Mouse (Mus musculus): Measurements from ENCODE around the gene Ssbp1. TPM values are rescaled to one million over a fixed set of nuclear protein-coding genes. Genes with fewer than 3 reads are reported as not detected.

Gene Ssbp1
- total and polyA plus RNA-seq, 3 experiments = 70.2 to 118 (median 110) TPM

GRCm38 (mm10) chr6:40482318-40482717, 11.2 kb downstream of the Ssbp1 start:
- TF ChIP-seq MAFK (IDR thresholded peaks at IDR 0.05; ENCODE audit: insufficient replicate concordance, low read length) = no peak
- no peak for TF ChIP-seq CHD2 (IDR thresholded peaks at IDR 0.05; ENCODE audit: low read length)
- TF ChIP-seq E2F4 (IDR thresholded peaks at IDR 0.05; ENCODE audit: insufficient replicate concordance, low read depth, low read length) = no peak
- no peak for TF ChIP-seq PAX5 (IDR thresholded peaks at IDR 0.05; ENCODE audit: low read length)
- no peak for TF ChIP-seq IRF4 (IDR thresholded peaks at IDR 0.05; ENCODE audit: low read depth, low read length)
- no peak for TF ChIP-seq USF1 (IDR thresholded peaks at IDR 0.05; ENCODE audit: low read depth, low read length)
- TF ChIP-seq NELFE (IDR thresholded peaks at IDR 0.05; ENCODE audit: low read depth, low read length) = no peak
- no peak for TF ChIP-seq MAZ (IDR thresholded peaks at IDR 0.05; ENCODE audit: low read depth, low read length)
- no peak for TF ChIP-seq POLR2AphosphoS2 (IDR thresholded peaks at IDR 0.05; ENCODE audit: low read depth, low read length)
- TF ChIP-seq UBTF (IDR thresholded peaks at IDR 0.05; ENCODE audit: low read depth, low read length) = no peak
- TF ChIP-seq POLR2A (IDR thresholded peaks at IDR 0.05; ENCODE audit: low read depth, low read length) = no peak
- no peak for TF ChIP-seq ELF1 (IDR thresholded peaks at IDR 0.05; ENCODE audit: low read depth, low read length)
- H3K27ac ChIP-seq (ENCODE audit: insufficient read depth, low read depth) = no peak overlapping the region
- in situ Hi-C loops (cut with MboI; ENCODE audit: low pct_ligation_motif_present, low pct_unique_long_range_greater_than_20kb, low sequenced_read_pairs) = loop anchor here (10.0 kb wide), 1 partner anchor 202 kb away; no protein-coding TSS in a partner anchor
- no peak overlapping the region for H3K9ac ChIP-seq (ENCODE audit: insufficient read depth, low read depth)
- peaks cover 43 to 70% of the 10 kb centered on the region in 2 experiments for H3K36me3 ChIP-seq (replicated peaks in 1 of 2; ENCODE audit: control insufficient read depth in 1 of 2, insufficient read depth in 1 of 2, low read length in 1 of 2)
- dilution Hi-C loops (cut with MboI; ENCODE audit: extremely low pct_ligation_motif_present, extremely low pct_unique_long_range_greater_than_20kb, low sequenced_read_pairs) = no loop called here
- H3K4me1 ChIP-seq (ENCODE audit: control insufficient read depth in 1 of 2, insufficient read depth in 2 of 2) = 0 out of 4 replicates have a peak, but pooled peaks cover 0 to 6% of the 10 kb centered on the region in 2 experiments
- H3K4me2 ChIP-seq (ENCODE audit: insufficient read depth, low read depth, poor library complexity, severe bottlenecking) = no peak overlapping the region
- DNase-seq (ENCODE audit: extremely low read depth) = no peak
- no peak overlapping the region for H3K4me3 ChIP-seq (replicated peaks in 1 of 3; ENCODE audit: low read depth in 2 of 3, low read length in 2 of 3, poor library complexity in 1 of 3)
- H3K79me2 ChIP-seq (replicated peaks; ENCODE audit: control insufficient read depth, extremely low read depth, insufficient read depth, poor library complexity, severe bottlenecking) = no peaks in the 10 kb centered on the region
- no peaks in the 10 kb centered on the region for H3K9me3 ChIP-seq (replicated peaks; ENCODE audit: low read length)
- no peaks in the 10 kb centered on the region for H3K27me3 ChIP-seq (replicated peaks)

GRCm38 (mm10) chr6:40490933-40491332, 19.8 kb downstream of the Ssbp1 start, which contains the start of gene Tas2r137:
Gene Tas2r137, plus strand, starts transcription at chr6:40491233.
- TF ChIP-seq CTCF (conservative IDR thresholded peaks at IDR 0.05 in 1 of 2, IDR thresholded peaks at IDR 0.05 in 1 of 2; ENCODE audit: low read depth in 2 of 2, low read length in 2 of 2) (no peak), MXI1 (IDR thresholded peaks at IDR 0.05; ENCODE audit: low read depth, low read length) (no peak), USF2 (conservative IDR thresholded peaks at IDR 0.05; ENCODE audit: low read depth, low read length) (no peak), POLR2A (IDR thresholded peaks at IDR 0.05; ENCODE audit: low read depth, low read length) (no peak), NELFE (IDR thresholded peaks at IDR 0.05; ENCODE audit: low read depth, low read length) (no peak)
- Histone ChIP-seq H3K4me3 (replicated peaks in 1 of 3; ENCODE audit: low read depth in 2 of 3, low read length in 2 of 3, poor library complexity in 1 of 3) (no peak within 1 kb of the TSS), H3K4me2 (ENCODE audit: insufficient read depth, low read depth, poor library complexity, severe bottlenecking) (no peak within 1 kb of the TSS), H3K36me3 (replicated peaks in 1 of 2; ENCODE audit: control insufficient read depth in 1 of 2, insufficient read depth in 1 of 2, low read length in 1 of 2) (peaks cover 0 to 3% of the 10 kb centered on the region in 2 experiments), H3K4me1 (ENCODE audit: control insufficient read depth in 1 of 2, insufficient read depth in 2 of 2) (no peaks in the 10 kb centered on the region), H3K27ac (ENCODE audit: insufficient read depth, low read depth) (no peak within 1 kb of the TSS), H3K9me3 (replicated peaks; ENCODE audit: low read length) (no peaks in the 10 kb centered on the region), H3K9ac (ENCODE audit: insufficient read depth, low read depth) (no peak within 1 kb of the TSS), H3K27me3 (replicated peaks) (no peaks in the 10 kb centered on the region), H3K79me2 (replicated peaks; ENCODE audit: control insufficient read depth, extremely low read depth, insufficient read depth, poor library complexity, severe bottlenecking) (no peaks in the 10 kb centered on the region)
- in situ Hi-C loops (cut with MboI; ENCODE audit: low pct_ligation_motif_present, low pct_unique_long_range_greater_than_20kb, low sequenced_read_pairs) (no loop called here), dilution Hi-C loops (cut with MboI; ENCODE audit: extremely low pct_ligation_motif_present, extremely low pct_unique_long_range_greater_than_20kb, low sequenced_read_pairs) (no loop called here)
- no peak for DNase-seq (ENCODE audit: extremely low read depth)

GRCm38 (mm10) chr6:40493229-40493628, 22.1 kb downstream of the Ssbp1 start, which contains the start of gene Tas2r108:
Gene Tas2r108, plus strand, starts transcription at chr6:40493529.
- no peak within 1 kb of the TSS for H3K4me2 ChIP-seq (ENCODE audit: insufficient read depth, low read depth, poor library complexity, severe bottlenecking)
- DNase-seq (ENCODE audit: extremely low read depth) = no peak
- TF ChIP-seq NELFE (IDR thresholded peaks at IDR 0.05; ENCODE audit: low read depth, low read length) (no peak), JUND (conservative IDR thresholded peaks at IDR 0.05; ENCODE audit: low read depth, low read length) (no peak), ZC3H11A (IDR thresholded peaks at IDR 0.05; ENCODE audit: low read depth, low read length) (no peak), POLR2AphosphoS2 (IDR thresholded peaks at IDR 0.05; ENCODE audit: low read depth, low read length) (no peak), HCFC1 (IDR thresholded peaks at IDR 0.05; ENCODE audit: low read depth, low read length) (no peak), CHD1 (IDR thresholded peaks at IDR 0.05; ENCODE audit: low read depth, low read length) (no peak), MAFK (IDR thresholded peaks at IDR 0.05; ENCODE audit: insufficient replicate concordance, low read length) (no peak), USF1 (IDR thresholded peaks at IDR 0.05; ENCODE audit: low read depth, low read length) (no peak), ELF1 (IDR thresholded peaks at IDR 0.05; ENCODE audit: low read depth, low read length) (no peak), PAX5 (IDR thresholded peaks at IDR 0.05; ENCODE audit: low read length) (no peak), CHD2 (IDR thresholded peaks at IDR 0.05; ENCODE audit: low read length) (no peak), NRF1 (IDR thresholded peaks at IDR 0.05; ENCODE audit: low read depth, low read length) (no peak), TBP (conservative IDR thresholded peaks at IDR 0.05; ENCODE audit: low read depth, low read length) (no peak), JUN (IDR thresholded peaks at IDR 0.05; ENCODE audit: insufficient read depth, low read depth, low read length) (no peak)
- dilution Hi-C loops (cut with MboI; ENCODE audit: extremely low pct_ligation_motif_present, extremely low pct_unique_long_range_greater_than_20kb, low sequenced_read_pairs) (no loop called here), in situ Hi-C loops (cut with MboI; ENCODE audit: low pct_ligation_motif_present, low pct_unique_long_range_greater_than_20kb, low sequenced_read_pairs) (no loop called here)
- no peak within 1 kb of the TSS for H3K4me3 ChIP-seq (replicated peaks in 1 of 3; ENCODE audit: low read depth in 2 of 3, low read length in 2 of 3, poor library complexity in 1 of 3)
- no peak within 1 kb of the TSS for H3K9ac ChIP-seq (ENCODE audit: insufficient read depth, low read depth)
- H3K4me1 ChIP-seq (ENCODE audit: control insufficient read depth in 1 of 2, insufficient read depth in 2 of 2) = no peaks in the 10 kb centered on the region
- H3K79me2 ChIP-seq (replicated peaks; ENCODE audit: control insufficient read depth, extremely low read depth, insufficient read depth, poor library complexity, severe bottlenecking) = no peaks in the 10 kb centered on the region
- H3K9me3 ChIP-seq (replicated peaks; ENCODE audit: low read length) = no peaks in the 10 kb centered on the region
- no peaks in the 10 kb centered on the region for H3K27me3 ChIP-seq (replicated peaks)
- no peaks in the 10 kb centered on the region for H3K36me3 ChIP-seq (replicated peaks in 1 of 2; ENCODE audit: control insufficient read depth in 1 of 2, insufficient read depth in 1 of 2, low read length in 1 of 2)
- H3K27ac ChIP-seq (ENCODE audit: insufficient read depth, low read depth) = no peak within 1 kb of the TSS

All from CH12.LX (cell line).